Mouse (Mus musculus) fibroblast of lung, adult 2 months (primary cell): Measurements from ENCODE around the gene Nme2.

Experiments used
- DNase-seq: peaks from one replicate; pipeline ENCODE4 v3.0.0-alpha.2; 2011; ENCODE audit warnings: low read depth

Gene Nme2

DNA sequence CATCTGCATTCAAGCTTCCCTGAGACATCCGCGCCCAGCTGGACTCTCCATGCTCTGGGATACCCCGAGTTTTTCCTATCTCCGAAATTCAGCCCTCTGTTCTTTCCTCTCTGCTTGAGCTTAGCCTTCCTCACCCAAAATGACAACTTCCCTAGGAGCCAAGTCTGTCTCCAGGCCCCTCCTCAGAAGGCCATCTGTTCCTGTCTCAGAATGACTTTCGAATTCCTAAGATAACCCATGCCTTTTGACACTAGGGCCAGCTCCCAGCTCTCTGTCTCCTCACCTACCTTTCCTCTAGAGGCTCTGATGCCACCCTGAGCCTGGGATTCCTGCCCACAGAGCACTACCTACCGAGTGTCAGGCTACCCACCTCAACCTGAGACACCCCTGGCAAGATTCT, at the start of gene Nme2:
Nme2 (minus strand) TSS at position 101 of the 400 bp plus-strand sequence.
- DNase-seq = no peak

DNA sequence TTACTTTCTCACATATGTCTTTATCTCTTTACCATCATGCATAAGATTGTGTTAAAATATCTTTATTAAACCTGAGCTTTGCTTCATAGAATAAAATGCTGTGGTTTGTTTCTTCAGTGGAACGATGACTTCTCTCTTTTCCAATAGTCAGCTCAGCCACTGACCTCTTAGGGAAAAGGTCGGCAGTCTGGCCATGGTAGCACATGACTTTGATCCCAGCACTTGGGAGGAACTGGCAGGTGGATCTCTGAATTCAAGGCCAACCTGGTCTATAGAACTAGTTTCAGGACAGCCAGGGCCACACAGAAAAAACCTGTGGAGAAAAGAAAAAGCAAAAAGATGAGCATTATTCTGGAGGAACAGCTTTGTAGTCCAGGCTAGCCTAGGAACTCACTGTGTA, 47.3 kb upstream of the Nme2 start:
- no peak for DNase-seq

DNA sequence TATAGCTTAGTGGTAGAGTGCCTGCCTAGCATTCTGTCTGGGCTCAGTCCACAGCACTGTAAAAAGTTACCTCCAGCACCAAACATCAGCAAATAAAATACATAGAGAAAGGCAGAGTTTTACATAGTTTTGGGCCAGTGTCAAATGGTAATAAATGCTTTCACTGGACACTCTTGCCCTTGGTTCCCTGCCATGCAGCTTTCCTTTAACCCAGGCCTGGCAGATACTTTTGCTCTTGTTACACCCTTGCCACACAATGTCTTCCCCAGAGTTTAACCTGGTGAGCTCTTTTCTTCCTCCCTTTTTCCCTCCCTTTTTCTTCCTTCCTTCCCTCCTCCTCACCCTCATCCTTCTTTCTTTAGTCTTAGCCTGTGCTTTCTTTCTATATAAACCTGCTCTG, 43.2 kb upstream of the Nme2 start:
- no peak for DNase-seq

DNA sequence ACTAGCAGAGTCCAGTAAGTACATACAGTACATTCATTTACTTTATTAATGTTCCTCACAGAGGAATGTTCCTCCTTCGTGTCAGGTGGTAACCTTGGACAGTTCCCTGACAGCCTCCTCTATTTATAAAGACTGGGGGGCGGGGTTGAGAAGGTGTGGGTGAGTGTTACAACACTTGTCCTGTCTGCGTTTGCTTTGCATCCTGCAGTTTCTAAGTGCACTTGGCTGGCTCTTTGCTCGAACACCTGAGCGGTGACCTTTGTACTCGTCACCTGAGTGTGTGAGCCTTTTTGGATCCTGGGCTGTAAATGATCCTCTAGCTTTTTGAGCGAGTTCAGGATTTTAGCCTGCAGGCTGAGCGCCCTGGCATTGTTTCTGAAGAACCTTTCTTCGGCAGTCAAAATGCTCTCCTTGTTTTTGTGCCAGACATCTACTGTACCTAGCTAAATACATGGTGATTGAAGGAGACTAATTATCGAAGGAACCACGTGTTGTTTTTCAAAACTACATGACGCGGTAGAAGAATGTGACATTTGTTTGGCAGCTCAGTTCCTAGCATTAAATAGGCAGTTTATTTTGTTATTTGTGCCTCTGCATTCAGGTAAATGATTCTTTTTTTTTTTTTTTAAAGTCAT, 41.2 kb upstream of the Nme2 start:
- no peak for DNase-seq

DNA sequence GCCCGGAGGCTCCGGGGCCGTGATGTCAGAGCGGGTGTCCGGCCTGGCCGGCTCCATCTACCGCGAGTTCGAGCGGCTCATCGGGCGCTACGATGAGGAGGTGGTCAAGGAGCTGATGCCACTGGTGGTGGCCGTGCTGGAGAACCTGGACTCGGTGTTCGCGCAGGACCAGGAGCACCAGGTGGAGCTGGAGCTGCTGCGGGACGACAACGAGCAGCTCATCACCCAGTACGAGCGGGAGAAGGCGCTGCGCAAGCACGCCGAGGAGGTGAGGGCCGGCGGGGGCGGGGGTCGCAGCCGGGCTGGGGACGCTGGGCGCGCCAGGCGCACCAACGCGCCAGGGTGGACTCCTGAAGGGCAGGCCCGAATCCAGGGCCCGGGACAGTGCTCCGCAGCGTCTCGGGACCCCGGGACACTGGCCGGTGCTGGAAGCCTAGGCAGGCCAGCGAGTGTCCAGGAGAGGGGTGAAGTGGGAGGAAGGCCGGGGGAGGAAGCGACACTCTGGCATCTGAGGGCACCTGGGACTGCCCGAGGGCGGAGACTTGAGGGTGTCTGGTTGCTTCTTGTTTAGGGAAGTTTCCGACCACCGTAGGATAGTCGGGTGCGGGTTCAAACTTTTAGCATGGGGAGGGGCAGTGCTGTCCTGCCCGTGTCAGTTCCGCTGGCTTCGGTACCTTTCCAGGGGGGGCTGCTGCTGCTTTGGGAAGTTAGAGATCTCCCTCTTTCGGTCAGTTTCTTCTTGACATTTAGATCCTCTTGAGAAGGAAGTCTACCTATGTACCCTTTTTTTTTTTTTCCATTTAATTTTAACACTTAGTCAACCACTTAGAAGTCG, 40.5 kb upstream of the Nme2 start:
- peak; percentile 25 for DNase-seq

DNA sequence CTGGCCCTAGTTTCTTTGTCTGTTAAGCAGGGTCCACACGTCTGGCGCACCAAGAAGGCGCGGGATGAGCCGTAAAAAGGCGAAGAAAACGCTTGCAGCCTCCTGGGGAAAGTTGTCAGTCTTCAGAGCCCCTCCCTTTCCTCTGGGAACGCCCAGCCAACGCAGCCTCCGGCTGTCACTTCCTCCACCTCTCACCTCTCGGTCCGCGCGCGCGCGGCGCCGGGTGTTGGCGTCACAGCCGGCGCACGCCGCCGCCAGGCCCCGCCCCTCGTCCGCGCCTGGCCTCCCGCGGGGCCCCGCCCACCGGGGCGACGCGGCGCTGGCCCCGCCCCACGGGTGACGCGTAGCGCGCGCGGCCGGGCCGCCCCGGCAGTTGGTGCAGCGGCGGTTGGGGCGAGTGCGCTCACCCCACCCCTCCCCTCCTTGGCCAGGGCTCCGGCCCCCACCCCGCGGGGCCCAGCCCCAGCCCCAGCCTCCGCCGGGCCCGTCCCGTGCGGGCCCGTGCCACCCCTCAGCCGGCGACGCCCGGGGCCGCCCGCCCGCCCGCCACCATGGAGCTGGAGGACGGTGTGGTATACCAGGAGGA, 39.8 kb upstream of the Nme2 start, which contains the start of gene Spag9:
Spag9 (plus strand) TSS at position 372 of the 586 bp plus-strand sequence.
- DNase-seq = peak; percentile 84

DNA sequence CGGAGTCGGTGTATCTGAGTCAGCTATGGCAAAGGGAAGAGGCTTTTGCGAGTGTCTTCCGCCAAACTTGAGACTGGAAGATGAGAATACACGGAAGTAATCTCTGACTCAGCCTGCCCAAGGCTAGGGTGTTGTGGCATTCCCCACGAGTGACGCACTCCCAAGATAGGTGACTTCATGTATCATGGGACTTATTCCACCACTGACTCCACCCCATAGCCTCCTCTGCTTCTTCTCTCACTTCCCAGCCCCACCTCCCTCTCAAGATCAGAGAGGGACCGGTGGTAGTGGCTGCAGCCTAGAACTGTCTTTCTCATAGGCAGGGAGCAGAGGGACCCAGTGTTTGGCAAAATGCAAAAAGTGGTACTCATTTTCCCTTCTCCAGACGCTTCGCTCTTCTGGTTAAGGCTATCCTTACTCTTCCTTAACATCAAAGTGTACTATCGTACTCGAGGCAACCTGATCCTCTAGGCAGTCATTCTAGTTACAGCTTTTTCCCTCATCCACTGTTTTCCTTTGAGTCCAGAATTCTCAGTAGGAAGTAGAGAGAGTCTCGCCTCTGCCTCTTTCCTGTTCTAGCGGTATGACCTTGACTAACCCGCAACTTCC, 39.2 kb upstream of the Nme2 start:
- DNase-seq = peak; percentile 91

DNA sequence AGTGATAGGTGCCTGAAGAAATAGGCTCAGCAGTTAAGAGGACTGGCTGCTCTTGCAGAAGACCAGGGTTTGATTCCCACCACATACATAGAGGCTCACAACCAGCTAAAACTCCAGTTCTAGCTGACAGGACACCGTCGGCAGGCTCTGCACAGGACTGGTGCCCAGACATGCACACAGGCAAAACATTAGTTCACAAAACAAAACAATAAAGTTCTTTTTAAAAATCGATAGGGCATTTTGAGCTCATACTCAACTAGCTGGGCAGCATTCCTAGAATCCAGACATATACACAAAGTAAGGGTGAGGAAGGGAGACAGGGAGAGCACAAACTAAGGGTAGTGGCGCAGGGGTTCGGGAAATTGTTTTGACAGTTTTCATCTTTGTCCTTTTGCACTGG, 38.5 kb upstream of the Nme2 start:
- DNase-seq = no peak

DNA sequence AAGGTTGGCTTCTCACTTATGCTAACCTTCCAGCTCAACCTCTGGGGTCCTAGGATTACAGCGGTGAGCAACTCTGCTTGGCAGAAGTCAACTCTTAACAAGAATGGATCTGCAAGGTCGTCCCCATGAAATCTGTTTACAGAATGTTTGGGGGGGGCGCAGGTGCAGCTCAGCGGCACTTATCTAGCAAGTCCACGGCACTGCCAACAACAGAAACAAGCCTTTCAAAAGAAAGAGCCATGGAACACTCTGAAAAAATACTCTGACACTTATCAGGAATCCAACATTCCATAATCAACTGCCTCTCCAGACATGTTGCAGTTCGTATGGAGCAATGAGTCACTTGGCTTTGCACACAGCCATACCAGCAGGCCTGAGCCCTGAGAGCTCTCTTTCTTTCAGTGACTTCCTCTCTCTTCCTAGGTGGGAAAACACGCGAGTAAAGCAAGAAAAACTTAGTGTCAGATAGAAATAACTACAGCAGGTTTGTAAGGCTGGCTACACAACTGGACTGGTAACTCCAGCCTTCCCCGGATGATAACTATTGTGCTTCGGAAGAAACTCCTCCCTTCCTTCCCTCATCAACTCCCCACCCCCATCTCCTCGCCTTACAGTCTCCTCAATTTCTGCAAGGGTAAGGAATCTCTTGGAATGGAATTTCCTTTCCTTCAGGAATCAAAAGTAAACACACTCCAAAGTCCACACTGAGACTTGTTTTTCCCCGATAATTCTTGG, 32.4 kb upstream of the Nme2 start:
- peak; percentile 21 for DNase-seq

DNA sequence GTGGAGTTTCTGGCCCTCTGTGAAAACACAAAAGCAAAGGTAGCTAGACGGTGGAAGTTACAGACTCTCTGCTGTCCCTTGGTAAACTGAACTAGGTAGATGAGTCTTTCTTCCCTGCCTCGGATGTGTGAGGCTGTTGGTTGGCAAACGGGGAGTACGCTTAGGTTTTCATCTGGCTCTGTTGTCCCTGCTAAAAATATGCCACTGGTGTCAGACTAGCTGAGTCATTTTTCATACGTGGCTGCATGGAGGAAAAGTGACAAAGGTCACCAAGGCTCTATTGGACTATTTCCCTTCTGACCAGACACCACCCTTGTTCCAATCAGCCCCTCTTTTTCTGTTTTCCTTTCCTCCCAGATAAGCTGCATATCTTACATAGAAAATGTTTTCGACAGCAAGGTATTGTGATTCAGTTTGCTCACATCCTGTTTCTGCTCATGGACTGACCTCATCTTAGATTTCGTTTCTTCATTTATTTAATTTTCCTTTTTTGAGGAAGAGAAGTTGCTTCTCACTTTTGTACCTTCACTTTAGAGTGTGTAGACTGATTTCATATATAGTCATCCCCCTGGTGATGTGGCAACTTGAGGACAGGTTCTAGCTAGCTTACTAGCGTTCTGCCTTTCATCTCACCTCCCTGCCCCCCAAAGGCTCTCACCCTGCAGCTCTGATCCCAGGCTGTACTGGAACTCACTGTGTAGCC, 31.7 kb upstream of the Nme2 start:
- no peak for DNase-seq

DNA sequence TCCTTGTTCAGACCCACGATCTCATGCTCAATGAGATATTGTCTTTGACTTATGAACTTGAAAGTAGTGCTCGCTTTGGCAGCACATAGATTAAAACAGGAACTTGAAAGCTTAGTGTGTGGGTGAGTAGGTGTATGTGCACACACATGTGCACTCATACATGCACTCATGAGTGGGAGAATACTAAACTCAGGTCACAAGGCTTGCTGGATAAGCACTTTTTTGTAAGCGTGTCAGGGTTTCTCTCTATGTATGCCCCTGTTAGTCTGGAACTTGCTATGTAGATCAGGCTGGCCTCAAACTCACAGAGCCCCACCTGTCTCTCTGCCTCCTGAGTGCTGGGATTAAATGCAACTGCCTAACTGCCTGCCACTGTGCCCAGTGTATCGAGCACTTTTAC, 31.0 kb upstream of the Nme2 start:
- no peak for DNase-seq

DNA sequence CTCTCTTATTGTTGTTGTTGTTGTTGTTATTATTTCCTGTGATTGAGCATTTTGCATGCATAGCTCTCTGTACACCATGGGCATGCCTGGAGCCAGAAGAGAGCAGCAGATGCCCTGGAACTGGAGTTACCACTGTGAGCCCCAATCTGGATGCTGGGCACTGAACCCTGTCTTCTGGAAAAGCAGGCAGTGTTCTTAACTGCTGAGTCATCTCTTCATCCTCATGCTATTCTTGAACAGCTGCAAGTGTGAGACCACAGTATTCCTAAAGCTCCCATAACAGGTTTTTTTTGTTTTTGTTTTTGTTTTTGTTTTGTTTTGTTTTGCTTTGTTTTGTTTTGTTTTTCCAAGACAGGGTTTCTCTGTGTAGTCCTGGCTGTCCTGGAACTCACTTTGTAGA, 30.2 kb upstream of the Nme2 start:
- DNase-seq = no peak

DNA sequence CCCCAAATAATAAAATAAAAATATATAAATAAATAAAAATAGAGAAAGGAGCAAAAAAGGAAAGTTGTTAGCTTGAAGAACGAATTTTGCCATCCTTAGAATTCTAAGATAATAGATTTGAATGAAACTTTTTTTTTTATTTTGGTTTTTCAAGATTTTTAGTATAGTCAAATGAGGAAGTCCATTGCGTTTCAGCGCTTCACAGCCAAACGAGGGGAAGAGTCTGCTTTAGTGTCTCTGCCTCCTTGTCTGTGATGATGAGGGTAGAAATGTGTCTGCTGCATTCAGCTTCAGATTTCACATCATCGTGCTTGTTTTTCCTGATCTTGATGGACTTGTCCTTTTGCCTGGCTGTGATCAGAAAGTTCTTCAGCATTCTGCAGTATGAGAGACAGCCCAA, 29.2 kb upstream of the Nme2 start:
- DNase-seq = no peak

DNA sequence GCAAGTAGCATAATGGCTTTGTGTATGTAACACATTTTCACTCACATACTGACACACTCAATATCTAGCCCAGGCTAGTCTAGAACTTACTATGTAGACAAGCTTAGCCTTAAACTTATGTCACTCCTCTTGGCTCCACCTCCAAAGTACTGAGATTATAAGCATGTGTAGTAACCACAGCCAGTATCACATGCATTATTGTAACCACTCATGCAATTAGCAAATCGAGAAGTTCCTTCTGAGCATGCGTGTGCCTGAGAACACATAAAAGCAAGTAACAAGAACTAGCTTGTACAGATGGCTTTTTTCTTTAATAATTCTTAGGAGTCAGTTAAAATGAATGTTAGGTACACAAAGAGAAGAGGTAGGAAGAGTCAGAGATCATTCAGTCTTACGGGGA, 28.6 kb upstream of the Nme2 start:
- no peak for DNase-seq

DNA sequence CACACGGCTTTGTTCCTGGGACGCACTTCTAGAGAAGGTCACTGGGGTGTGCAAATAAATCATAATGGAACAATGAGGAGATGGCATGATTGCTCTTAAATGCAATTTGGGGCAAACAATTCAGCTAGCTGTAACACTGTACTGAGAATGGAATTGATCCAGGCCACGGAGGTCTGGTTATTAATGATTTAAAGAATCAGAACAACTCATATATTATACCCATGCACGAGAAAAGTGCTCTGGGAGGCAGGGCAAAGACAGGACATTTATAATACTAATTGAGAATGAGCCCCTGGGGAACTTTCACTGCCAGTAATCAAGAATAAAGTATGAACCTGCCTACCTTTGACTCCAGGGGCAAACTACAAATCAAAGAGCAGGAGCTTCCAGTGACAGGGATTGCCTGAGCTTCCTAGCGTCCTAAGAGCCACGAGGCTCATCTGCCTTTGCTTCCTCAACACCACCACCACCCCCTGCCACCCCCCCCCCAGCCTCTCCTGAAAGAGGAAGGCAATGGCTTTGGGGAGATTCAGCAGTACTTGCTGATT, 23.5 kb upstream of the Nme2 start:
- DNase-seq = no peak

DNA sequence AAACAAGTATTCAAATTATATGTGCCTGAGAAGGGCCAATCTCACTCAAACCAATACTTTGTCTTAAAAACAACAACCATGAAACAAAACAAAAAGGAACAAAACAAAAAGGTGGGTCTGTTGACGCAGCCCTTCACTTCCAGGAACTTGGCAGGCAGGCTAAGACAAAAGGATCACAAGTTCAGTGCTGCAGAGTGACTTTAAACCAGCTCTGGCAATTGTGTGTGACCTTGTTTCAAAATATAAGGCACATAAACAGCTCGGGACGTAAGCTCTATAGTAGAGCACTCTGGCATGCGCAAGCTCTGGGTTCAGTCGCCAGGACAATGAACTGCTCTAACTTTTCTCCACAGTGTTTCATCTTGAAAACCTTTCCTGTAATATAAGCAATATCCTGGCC, 16.9 kb upstream of the Nme2 start:
- no peak for DNase-seq

DNA sequence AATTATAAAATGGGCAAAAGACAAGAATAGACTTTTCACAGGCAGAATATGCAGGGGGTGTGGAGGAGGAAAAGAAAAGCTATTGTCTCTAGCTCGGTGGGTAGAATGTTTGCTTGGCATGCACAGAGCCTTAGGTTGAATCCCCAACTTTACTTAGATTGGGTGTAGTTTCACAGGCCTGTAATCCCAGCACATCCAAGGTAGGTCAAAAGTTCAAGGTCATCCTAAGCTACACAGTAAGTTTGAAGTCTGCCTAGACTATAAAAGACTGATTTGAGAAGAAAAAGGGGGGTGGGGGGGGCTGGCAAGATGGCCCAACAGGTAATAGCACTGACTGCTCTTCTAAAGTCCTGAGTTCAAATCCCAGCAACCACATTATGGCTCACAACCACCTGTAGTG, 13.7 kb upstream of the Nme2 start:
- no peak for DNase-seq

DNA sequence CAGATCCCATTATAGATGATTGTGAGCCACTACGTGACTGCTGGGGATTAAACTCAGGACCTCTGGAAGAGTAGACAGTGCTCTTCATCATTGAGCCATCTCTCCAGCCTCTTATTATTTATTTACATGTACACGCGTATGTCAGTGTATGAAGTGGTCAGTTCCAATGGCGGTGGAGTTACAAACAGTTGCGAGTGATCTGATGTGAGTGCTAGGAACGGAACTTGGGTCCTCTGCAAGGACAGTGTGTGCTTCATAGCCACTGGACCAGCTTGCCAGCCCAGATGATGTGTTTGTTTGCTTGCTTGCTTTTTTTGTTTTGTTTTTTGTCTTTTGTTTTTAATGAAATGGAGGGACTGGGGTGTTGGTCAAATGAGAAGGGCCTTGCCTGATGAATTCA, 13.1 kb upstream of the Nme2 start:
- no peak for DNase-seq

DNA sequence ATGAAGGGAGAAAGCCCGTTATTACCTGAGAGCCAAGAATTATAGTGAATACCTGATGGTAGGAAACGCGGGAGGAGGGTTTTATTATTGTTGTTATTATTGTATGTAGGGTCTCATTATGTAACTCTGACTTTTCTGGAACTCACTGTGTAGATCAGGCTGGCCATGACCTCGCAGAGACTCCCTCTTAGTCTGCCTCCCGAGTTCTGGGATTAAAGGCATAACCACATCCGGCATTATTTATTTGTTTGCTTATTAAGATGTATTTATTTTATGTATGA, 12.7 kb upstream of the Nme2 start:
- no peak for DNase-seq

DNA sequence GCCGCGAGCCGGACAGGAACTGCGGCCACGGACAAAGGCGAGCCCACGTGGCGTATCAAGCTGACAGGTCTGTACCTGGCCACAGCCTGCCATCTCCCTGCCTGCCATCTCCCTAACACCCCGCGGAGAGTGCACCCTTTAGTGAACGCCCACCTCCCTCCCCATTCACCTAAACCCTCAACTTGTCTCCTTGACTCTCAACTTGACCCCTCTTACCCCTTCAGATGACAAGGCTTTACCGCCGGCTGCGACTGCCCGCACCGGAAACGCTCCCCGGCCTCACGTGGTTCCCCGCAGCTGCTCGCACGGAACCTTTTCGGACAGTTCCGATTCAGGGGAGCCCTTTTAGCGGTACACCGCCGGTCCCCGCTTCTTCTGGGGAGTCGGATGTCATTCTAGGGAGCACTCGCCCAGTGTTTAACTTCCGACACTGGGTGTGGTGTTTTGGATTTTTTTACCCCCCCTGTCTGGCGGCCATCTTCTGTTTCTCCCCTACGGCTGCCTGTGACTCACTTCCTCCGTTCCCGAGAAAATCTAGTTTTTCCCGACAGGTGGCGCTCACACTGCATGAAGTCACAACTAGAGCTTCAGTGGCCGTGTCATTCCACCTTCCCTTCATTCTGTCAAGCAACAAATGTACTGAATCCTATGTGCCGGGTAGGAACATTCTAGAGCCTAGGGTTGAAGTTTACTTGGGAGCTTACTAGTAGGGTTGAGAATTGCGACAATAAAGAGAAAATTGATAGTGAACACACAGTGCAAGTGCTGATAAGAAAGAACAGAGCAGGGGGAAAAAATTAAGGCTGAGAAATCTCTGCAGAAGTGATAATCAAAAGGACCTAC, 12.2 kb upstream of the Nme2 start, which contains the start of the genes Gm20390 and Nme1:
Gm20390 (minus strand) TSS at position 289 of the 843 bp plus-strand sequence.
Nme1 (minus strand) TSS at position 517 of the 843 bp plus-strand sequence.
- peak; percentile 99 for DNase-seq
